Mouse (Mus musculus): ENCODE measurements at regions not wholly inside any gene's neighbourhood (a gene's known extent, or its start where the extent isn't known, plus 50 kb on each side); places are given as distances from the start of the nearest gene placed in this dataset.

- no peak for DNase-seq (ENCODE audit: inconsistent age in 2 of 2, low spot score in 1 of 2)
Measured at GRCm38 (mm10) chr9:112014796-112015195, 220.9 kb downstream of the Arpp21 start.

- DNase-seq (ENCODE audit: inconsistent age in 2 of 2, low spot score in 1 of 2) = no peak
Measured at GRCm38 (mm10) chr9:111994401-111994800, 241.3 kb downstream of the Arpp21 start.

- DNase-seq (ENCODE audit: inconsistent age in 2 of 2, low spot score in 1 of 2) = no peak
Measured at GRCm38 (mm10) chr9:111993844-111994243, 241.9 kb downstream of the Arpp21 start.

DNA sequence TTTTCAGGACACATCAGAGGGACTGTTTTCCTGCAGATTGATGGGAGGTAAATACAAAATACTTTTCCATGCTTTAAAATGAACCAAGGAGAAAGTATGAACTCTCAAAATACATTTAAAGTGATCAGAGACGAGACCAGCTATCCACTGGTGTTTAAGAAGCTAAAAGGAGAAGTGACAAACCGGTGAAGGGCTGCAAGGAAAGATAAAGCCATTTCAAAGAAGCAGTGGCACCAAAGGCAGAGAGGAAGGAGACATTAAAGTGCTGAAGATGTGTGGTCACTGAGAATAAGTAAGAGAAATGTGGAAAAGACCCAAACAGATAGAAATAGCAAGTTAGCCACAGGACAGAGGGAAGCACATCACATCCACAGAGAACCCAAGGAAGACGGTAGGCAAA lies 245.7 kb downstream of the Arpp21 start:
- no peak for DNase-seq (ENCODE audit: inconsistent age in 2 of 2, low spot score in 1 of 2)

DNA sequence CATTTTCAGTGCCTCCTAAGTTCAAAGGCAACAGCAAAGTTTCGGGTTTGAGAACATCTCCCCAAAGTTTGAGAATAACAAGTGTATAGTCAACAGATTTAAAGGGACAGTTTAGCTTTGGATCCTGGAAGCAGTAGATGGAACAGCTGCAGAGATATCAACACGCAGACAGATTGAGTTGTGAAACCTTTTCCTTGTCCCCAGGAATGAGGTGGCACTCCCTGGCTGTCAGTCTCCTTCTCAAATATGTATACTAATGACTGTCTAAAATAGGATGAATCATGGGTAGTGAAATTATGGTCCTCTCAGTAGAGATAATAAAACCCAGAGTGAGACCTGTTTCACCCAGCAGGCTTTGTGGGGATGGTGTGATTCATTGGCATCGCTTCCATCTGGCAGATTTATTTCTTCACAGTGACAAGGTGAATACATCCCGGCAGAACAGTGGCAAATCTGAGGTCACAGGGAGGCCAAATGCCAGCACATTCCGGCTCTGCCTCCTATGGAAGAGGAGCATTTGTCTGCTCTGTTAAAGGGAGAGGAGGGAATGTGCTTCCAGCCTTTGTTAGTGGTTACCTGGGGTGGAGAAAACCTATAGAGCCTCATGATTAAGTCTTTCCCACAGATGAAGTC lies 272.2 kb downstream of the Arpp21 start:
- peak; percentile 3 to 24 for DNase-seq (ENCODE audit: inconsistent age in 2 of 2, low spot score in 1 of 2)

- peak in 1 of 2 experiments; percentile 34 for DNase-seq (ENCODE audit: inconsistent age in 2 of 2, low spot score in 1 of 2)
Measured at GRCm38 (mm10) chr9:111957799-111958198, 267.7 kb upstream of the Stac start.

DNA sequence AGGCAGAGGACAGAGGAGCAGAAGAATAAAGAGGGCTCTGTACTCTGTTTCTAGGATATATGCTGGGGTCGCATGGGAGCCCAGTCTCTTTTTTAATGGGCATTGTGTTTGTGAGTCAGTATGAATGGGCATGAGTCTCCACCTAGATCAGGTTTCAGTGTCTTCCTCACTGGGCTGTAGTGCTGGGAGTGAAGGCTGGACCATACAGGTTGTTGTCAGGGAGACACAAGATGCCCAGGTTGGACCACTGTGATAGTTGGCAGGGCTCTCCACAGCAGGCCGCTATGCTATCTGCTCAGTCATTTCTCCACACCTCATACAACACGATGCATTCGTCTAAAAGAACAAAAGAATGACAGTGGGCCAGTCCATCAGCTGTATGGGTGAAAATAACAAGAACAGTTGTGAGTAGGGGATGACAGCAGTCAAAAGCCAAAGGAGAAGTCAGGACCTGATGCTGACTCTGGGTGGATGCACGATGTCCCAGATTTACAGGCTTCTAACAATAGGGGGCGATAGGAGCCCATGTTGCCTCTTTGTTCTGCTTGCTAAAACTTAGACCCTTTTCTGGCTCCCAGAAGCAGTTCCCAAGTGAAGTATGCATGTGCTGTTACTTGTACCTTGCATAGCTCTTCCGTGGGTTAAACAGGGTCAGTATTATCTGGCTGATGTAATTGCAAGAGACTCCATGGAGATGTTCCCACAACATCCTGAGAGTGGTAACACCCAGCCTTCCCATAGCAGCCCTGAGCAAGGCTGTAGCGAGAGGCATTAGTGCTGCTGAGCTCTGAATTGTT lies 249.3 kb upstream of the Stac start:
- peak in 1 of 2 experiments; percentile 40 for DNase-seq (ENCODE audit: inconsistent age in 2 of 2, low spot score in 1 of 2)

- DNase-seq (ENCODE audit: inconsistent age in 2 of 2, low spot score in 1 of 2) = no peak
Measured at GRCm38 (mm10) chr9:111932455-111932854, 242.3 kb upstream of the Stac start.

DNA sequence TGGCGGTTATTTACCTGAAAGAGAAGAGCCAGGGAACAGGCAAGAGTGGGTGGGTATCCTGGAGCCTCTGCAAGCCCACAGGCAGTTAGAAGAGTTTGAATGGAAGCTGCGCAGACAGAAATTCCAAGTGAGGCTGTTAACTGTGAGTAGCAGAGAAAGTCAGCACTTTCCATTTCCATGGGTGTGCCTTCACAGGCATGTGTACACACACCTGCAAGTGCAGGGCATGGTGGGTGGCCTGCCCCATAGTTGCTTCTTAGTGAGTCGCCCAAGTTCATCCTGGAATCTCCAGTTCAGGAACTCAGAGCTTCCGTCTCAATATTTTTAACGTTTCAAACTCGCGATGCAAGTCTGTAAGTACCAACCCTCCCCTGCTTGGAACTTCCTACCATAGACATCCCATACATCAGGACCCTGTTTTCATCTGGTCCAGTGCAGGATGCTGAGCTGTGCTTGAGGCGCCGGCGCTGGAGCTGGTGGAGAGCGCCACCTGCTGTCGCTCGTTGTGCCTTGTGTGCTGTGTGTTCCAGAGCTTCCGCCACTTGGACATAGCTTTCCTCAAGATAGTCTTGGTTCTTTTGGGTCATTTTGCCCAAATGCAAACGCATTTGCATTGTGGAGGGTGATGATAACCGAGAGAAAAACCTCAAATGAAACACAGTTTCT lies 228.3 kb upstream of the Stac start:
- peak; percentile 67 to 87 for DNase-seq (ENCODE audit: inconsistent age in 2 of 2, low spot score in 1 of 2)

GRCm38 (mm10) chr9:111916684-111917535 lies 226.8 kb upstream of the Stac start:
- peak; percentile 18 to 76 for DNase-seq (ENCODE audit: inconsistent age in 2 of 2, low spot score in 1 of 2)

GRCm38 (mm10) chr9:111908806-111909205 lies 218.7 kb upstream of the Stac start:
- no peak for DNase-seq (ENCODE audit: inconsistent age in 2 of 2, low spot score in 1 of 2)

- DNase-seq (ENCODE audit: inconsistent age in 2 of 2, low spot score in 1 of 2) = no peak
Measured at GRCm38 (mm10) chr9:111900196-111900595, 210.0 kb upstream of the Stac start.

GRCm38 (mm10) chr9:111897626-111898025 lies 207.5 kb upstream of the Stac start:
- DNase-seq (ENCODE audit: inconsistent age in 2 of 2, low spot score in 1 of 2) = no peak

GRCm38 (mm10) chr9:111879710-111880109 lies 189.6 kb upstream of the Stac start:
- DNase-seq (ENCODE audit: inconsistent age in 2 of 2, low spot score in 1 of 2) = peak in 1 of 2 experiments; percentile 22

GRCm38 (mm10) chr9:111876846-111877245 lies 186.7 kb upstream of the Stac start:
- peak; percentile 28 to 79 for DNase-seq (ENCODE audit: inconsistent age in 2 of 2, low spot score in 1 of 2)

DNA sequence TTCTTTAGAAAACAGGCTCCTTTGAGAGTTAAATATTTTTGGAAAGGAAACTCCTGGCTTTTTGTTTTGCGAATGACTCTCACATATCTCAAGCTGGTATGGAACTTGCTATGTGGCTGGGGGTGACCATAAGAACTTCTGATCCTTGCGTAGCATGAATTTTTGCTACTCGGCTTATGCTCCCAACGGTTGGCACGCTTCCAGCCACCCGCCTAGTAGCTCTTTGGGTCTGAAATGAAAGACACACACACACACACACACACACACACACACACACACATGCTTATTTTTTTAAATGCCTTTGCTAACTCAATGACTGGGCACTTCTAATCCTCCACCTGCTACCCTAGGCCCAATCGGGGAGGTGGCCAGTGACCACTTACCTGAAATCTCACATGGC lies 180.3 kb upstream of the Stac start:
- no peak for DNase-seq (ENCODE audit: inconsistent age in 2 of 2, low spot score in 1 of 2)

GRCm38 (mm10) chr9:111869801-111870382 lies 179.7 kb upstream of the Stac start:
- no peak for DNase-seq (ENCODE audit: inconsistent age in 2 of 2, low spot score in 1 of 2)

DNA sequence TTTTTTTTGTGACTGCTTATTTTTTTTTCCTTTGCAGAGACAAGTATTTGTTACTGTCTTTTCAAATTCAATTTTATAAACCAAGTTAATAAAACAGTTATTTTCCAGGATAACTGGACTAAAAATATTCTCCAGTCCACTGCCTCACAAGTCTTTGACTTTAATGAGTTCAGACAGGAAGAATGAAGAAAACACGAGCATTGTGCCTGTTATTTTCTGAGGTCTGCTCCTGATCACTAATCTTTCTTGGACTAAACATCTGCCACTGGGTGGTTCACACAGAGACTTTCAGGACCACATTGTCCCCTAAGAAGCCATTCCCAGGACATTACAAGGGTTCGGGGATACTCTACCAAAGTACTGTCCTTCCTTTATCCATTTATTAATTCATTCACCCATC lies 167.9 kb upstream of the Stac start:
- no peak for DNase-seq (ENCODE audit: inconsistent age in 2 of 2, low spot score in 1 of 2)

DNA sequence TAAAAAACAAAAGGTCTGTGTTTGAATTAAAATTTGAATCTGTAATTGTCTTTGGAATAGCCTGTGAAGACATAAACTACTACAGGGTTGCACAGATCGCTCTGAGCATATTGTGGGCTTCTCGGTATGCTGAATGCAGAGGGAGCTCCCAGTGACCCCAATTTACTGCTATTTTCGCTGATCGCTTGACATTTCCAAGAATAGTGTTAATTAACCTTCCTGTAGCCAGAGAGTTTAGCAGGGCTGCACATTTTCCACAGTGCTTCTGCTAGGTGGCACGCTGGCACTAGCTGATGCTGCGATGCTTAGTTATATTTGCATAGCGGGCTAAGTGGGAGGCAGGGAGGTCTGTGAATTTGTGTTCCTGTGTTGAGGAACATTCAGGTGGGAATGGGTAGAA lies 164.8 kb upstream of the Stac start:
- no peak for DNase-seq (ENCODE audit: inconsistent age in 2 of 2, low spot score in 1 of 2)

GRCm38 (mm10) chr9:111846366-111846765 lies 156.2 kb upstream of the Stac start:
- no peak for DNase-seq (ENCODE audit: inconsistent age in 2 of 2, low spot score in 1 of 2)

DNA sequence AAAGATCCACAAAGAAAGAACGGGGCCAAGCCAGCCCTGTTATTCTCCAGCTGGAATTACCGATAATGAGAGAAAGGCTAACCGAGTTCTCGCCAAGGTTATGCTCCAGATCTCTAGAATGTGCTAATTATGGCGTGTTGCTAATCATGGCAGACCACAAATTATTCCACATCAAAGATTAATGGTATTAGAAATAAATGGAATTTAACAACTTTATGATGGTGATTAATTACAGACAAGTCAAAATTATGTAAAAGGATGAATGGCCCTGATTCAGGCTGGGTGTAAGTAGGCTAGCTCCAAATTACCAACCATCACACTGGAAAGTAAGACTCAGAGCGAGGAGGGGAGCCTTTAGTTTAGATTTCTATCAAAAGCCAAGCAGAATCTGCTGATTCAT lies 151.0 kb upstream of the Stac start:
- no peak for DNase-seq (ENCODE audit: inconsistent age in 2 of 2, low spot score in 1 of 2)

All from adrenal gland, adult (tissue).